Comparison of ENCODE assay signal across 8 mouse cellular contexts in the genomic region with DNA sequence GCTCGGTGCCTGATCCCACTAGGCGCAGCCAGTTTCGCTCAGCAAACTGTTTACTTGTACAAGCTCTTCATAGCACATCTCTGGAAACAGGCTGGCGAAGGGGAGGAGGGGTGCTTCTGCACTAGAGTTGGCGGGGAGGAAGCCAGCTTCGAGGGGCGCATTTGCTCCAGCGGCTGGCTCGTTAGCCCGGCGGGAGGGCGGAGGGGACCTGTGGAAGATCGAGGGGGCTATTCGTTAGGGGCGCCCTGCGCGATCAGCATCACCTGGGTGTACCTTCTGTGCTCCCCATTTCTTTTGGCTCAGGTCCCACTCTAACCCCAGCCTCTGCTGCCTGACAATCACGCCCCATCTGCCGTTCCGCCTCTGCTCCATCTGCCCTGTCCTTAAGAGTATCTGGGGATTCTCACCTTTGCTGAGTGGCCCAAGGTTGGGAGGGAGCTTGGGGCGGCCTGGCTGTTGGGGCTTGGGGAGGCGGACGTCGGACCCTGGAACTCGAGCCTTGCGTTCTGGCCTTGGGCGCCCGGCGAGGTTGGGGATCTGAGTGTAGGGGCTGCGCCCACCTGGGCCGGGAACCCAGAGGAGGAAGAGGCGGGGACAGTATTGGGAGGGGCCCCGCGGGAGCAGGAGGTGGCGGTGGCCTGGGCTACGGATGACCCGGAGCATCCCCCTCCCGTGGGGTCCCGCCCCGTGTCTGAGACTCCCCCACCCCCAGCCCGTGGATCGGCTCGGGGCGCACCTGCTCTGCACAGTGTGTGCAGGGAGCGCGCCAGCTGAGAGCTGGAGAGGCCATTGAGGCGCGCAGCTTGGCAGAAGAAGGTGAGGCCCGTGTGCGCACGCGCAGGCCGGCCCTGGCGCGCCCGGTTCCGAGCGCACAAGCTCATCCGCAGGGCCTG. TPM values are rescaled to one million over a fixed set of nuclear protein-coding genes. Genes with fewer than 3 reads are reported as not detected.
A peak's percentile ranks its signal among the peaks of the same experiment; 100 is the strongest.
DNase-seq lines count a peak whose midpoint lies in the region; ATAC-seq lines count a peak whose summit lies in the region.

No protein-coding gene starts in this region.

- peak; percentile 36 for DNase-seq in urinary bladder, adult 2 months (ENCODE audit: low spot score)
- no peak for DNase-seq in urinary bladder, postnatal 4 days (ENCODE audit: low spot score in 2 of 2)
- peak; percentile 75 for DNase-seq in embryonic facial prominence, embryonic 14.5 days (ENCODE audit: low spot score)
- DNase-seq in heart, postnatal 14 days: peak; percentile 56 to 58
- DNase-seq in left cerebral cortex, adult 11 months (ENCODE audit: low spot score): peak; percentile 68
- peak; percentile 20 for DNase-seq in mesoderm, embryonic 11.5 days (ENCODE audit: low read depth, low spot score)
- no peak for DNase-seq in thymus, postnatal 0 days (ENCODE audit: low spot score)

- intact Hi-C loops in heart, postnatal 14 days (cut with DNase I): no loop called here

- H3K9ac ChIP-seq in embryonic facial prominence, embryonic 14.5 days (ENCODE audit: low read depth, low read length): peak overlapping the region; percentile 55
- H3K9ac ChIP-seq in stomach, embryonic 16.5 days (ENCODE audit: low read length): peak overlapping the region; percentile 71

- peak overlapping the region; percentile 86 for H3K4me2 ChIP-seq in embryonic facial prominence, embryonic 14.5 days (ENCODE audit: low read depth, low read length)
- H3K4me2 ChIP-seq in stomach, embryonic 16.5 days (ENCODE audit: low read depth, low read length): peak overlapping the region; percentile 73

- no peak overlapping the region for H3K27ac ChIP-seq in embryonic facial prominence, embryonic 14.5 days (replicated peaks; ENCODE audit: low read depth, low read length)
- H3K27ac ChIP-seq in stomach, embryonic 16.5 days (ENCODE audit: low read length): no peak overlapping the region

- no peaks in the 10 kb centered on the region for H3K36me3 ChIP-seq in embryonic facial prominence, embryonic 14.5 days (ENCODE audit: control insufficient read depth, insufficient read depth, low read length)
- no peaks in the 10 kb centered on the region for H3K36me3 ChIP-seq in stomach, embryonic 16.5 days (ENCODE audit: control insufficient read depth, insufficient read depth, low read length)

- H3K9me3 ChIP-seq in embryonic facial prominence, embryonic 14.5 days (ENCODE audit: control insufficient read depth, low read length): no peaks in the 10 kb centered on the region
- no peaks in the 10 kb centered on the region for H3K9me3 ChIP-seq in stomach, embryonic 16.5 days (replicated peaks; ENCODE audit: control insufficient read depth, low read length)

- 1% methylated on average over 41 of the region's 59 CpGs for WGBS in embryonic facial prominence, embryonic 14.5 days
- WGBS in stomach, embryonic 16.5 days: 7% methylated on average over 59 of the region's 59 CpGs

- peak; percentile 64 for ATAC-seq in embryonic facial prominence, embryonic 14.5 days (ENCODE audit: low read depth)
- peak; percentile 61 for ATAC-seq in stomach, embryonic 16.5 days (ENCODE audit: insufficient read depth, low FRiP score)

- peak overlapping the region; percentile 48 for H3K4me3 ChIP-seq in embryonic facial prominence, embryonic 14.5 days (ENCODE audit: low read depth, low read length)
- peak overlapping the region; percentile 53 for H3K4me3 ChIP-seq in stomach, embryonic 16.5 days (replicated peaks; ENCODE audit: low read length)

- peaks cover 58% of the 10 kb centered on the region for H3K27me3 ChIP-seq in embryonic facial prominence, embryonic 14.5 days (replicated peaks; ENCODE audit: control insufficient read depth, insufficient read depth, low read length)
- H3K27me3 ChIP-seq in stomach, embryonic 16.5 days (ENCODE audit: control insufficient read depth, insufficient read depth, low read length): peaks cover 42% of the 10 kb centered on the region

- peaks cover 14% of the 10 kb centered on the region for H3K4me1 ChIP-seq in embryonic facial prominence, embryonic 14.5 days (ENCODE audit: control insufficient read depth, insufficient read depth, low read length)
- peaks cover 21% of the 10 kb centered on the region for H3K4me1 ChIP-seq in stomach, embryonic 16.5 days (ENCODE audit: control insufficient read depth, insufficient read depth, low read length)

RNA-seq across cellular contexts. Expression of a gene that starts 9.2 kb away (rescaled TPM):
- polyA plus RNA-seq in urinary bladder, adult 2 months (2012; rRNA removed): 1.3 and 3.3 TPM in 2 replicates
- 1.0 and 1.6 TPM in 2 replicates for polyA plus RNA-seq in embryonic facial prominence, embryonic 14.5 days (2014; fragmentation: Nextera tagmentation; extraction: Ambion mirVana)
- not detected for total RNA-seq in heart, postnatal 14 days (2021)
- polyA plus RNA-seq in stomach, embryonic 16.5 days (2015; fragmentation: Nextera tagmentation; extraction: Ambion mirVana): 0.67 and 0.83 TPM in 2 replicates
- polyA plus RNA-seq in thymus, postnatal 0 days (2015; fragmentation: Nextera tagmentation; extraction: Ambion mirVana): 0.56 and 0.93 TPM in 2 replicates

RNA-seq across cellular contexts. Expression of a gene that starts 19.1 kb away (rescaled TPM):
- polyA plus RNA-seq in urinary bladder, adult 2 months (2012; rRNA removed): not detected in 2 replicates
- not detected in 2 replicates for polyA plus RNA-seq in embryonic facial prominence, embryonic 14.5 days (2014; fragmentation: Nextera tagmentation; extraction: Ambion mirVana)
- total RNA-seq in heart, postnatal 14 days (2021): not detected
- polyA plus RNA-seq in stomach, embryonic 16.5 days (2015; fragmentation: Nextera tagmentation; extraction: Ambion mirVana): not detected in 2 replicates
- polyA plus RNA-seq in thymus, postnatal 0 days (2015; fragmentation: Nextera tagmentation; extraction: Ambion mirVana): not detected in 2 replicates

RNA-seq across cellular contexts. Expression of a gene that starts 28.2 kb away (rescaled TPM):
- polyA plus RNA-seq in urinary bladder, adult 2 months (2012; rRNA removed): 6.4 and 6.6 TPM in 2 replicates
- polyA plus RNA-seq in embryonic facial prominence, embryonic 14.5 days (2014; fragmentation: Nextera tagmentation; extraction: Ambion mirVana): 3.3 and 3.5 TPM in 2 replicates
- 10 to 100 TPM; 16.8 to 21.6 TPM for total RNA-seq in heart, postnatal 14 days (2021)
- polyA plus RNA-seq in stomach, embryonic 16.5 days (2015; fragmentation: Nextera tagmentation; extraction: Ambion mirVana): 3.5 and 4.4 TPM in 2 replicates
- 56.9 and 59.8 TPM in 2 replicates for polyA plus RNA-seq in thymus, postnatal 0 days (2015; fragmentation: Nextera tagmentation; extraction: Ambion mirVana)

Comparison
In these comparisons a context has a peak if more than half of its experiments do, and no peak if none do; other contexts are left out.
1. DNase-seq: peak in urinary bladder, adult 2 months (single experiment), embryonic facial prominence, embryonic 14.5 days (single experiment), heart, postnatal 14 days (2 of 2), left cerebral cortex, adult 11 months (single experiment) and mesoderm, embryonic 11.5 days (single experiment); none in urinary bladder, postnatal 4 days (0 of 2) and thymus, postnatal 0 days (single experiment).